Mouse (Mus musculus) brain, embryonic 14.5 days (tissue): ENCODE measurements around the gene Krt24.

Source experiments
- CTCF ChIP-seq: fragments of 200-500 bp; IDR thresholded peaks from 2 replicates; pipeline ENCODE4 v1.5.1; 2012; ENCODE audit warnings: inconsistent platforms, mild to moderate bottlenecking, moderate library complexity, borderline replicate concordance; ENCODE audit not compliant: insufficient read depth, insufficient read length; ENCODE audit errors: extremely low read depth
- POLR2A ChIP-seq: fragments of 200-500 bp; IDR thresholded peaks from 2 replicates; pipeline ENCODE4 v1.6.1; 2012; ENCODE audit warnings: mild to moderate bottlenecking, inconsistent platforms, borderline replicate concordance; ENCODE audit not compliant: poor library complexity, insufficient read depth, insufficient read length, severe bottlenecking; ENCODE audit errors: extremely low read depth

DNA sequence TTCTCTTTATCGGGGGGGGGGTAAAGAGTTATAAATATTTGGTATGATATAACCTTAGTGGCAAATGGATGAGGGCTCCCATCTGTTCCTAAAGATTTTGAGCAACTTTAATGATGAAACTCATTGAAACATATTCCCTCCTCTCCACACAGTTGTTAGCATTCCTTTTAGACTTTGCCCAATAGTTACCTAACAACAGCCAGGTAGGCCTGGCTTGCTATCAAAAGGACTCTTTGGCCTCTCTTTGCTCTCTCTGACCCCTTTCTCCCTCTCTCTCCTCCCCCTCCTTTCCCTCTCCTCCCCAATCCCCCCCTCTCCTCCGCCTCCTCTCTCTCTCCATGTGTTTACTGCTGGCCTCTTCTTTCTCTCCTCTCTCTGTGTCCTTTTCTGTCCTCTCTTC is 29.5 kb upstream of the Krt24 start:
- TF ChIP-seq CTCF (no peak), POLR2A (no peak)
